Mouse (Mus musculus) stomach, embryonic 15.5 days (tissue): Measurements from ENCODE around the gene Cdca7. TPM values are rescaled to one million over a fixed set of nuclear protein-coding genes. Genes with fewer than 3 reads are reported as not detected.
A peak's percentile ranks its signal among the peaks of the same experiment; 100 is the strongest.

ENCODE experiments used
- ATAC-seq: fragments of 200-750 bp; cut with Nextera tagmentation; 2 replicates; pipeline ENCODE4 v1.8.0; 2017; ENCODE audit warnings: low read depth, moderate number of reproducible peaks, moderate TSS enrichment; ENCODE audit not compliant: insufficient read depth, low FRiP score
- H3K27ac ChIP-seq: fragments of 300-500 bp; sonication (generic); 2 replicates; pipeline ENCODE4 v1.5.1; 2015; ENCODE audit warnings: mild to moderate bottlenecking, inconsistent platforms
- H3K27me3 ChIP-seq: fragments of 300-500 bp; sonication (generic); replicated peaks from 2 replicates; pipeline ENCODE4 v1.6.1; 2015; ENCODE audit warnings: inconsistent platforms
- H3K36me3 ChIP-seq: fragments of 300-500 bp; sonication (generic); 2 replicates; pipeline ENCODE4 v1.6.1; 2015; ENCODE audit warnings: inconsistent platforms
- H3K4me1 ChIP-seq: fragments of 300-500 bp; sonication (generic); 2 replicates; pipeline ENCODE4 v1.6.1; 2015; ENCODE audit warnings: inconsistent platforms
- H3K4me2 ChIP-seq: fragments of 300-500 bp; sonication (generic); 2 replicates; pipeline ENCODE4 v1.6.1; 2015; ENCODE audit warnings: mild to moderate bottlenecking, inconsistent platforms
- H3K4me3 ChIP-seq: fragments of 300-500 bp; sonication (generic); replicated peaks from 2 replicates; pipeline ENCODE4 v1.5.1; 2015; ENCODE audit warnings: inconsistent platforms
- H3K9ac ChIP-seq: fragments of 300-500 bp; sonication (generic); 2 replicates; pipeline ENCODE4 v1.6.1; 2015; ENCODE audit warnings: inconsistent platforms
- H3K9me3 ChIP-seq: fragments of 300-500 bp; sonication (generic); 2 replicates; pipeline ENCODE4 v1.6.1; 2016; ENCODE audit warnings: inconsistent platforms
- WGBS: fragments of 180-500 bp; shearing (Covaris S2); methylation state at CpG from one replicate; pipeline ENCODE4 v1.1.7; 2015; 5-methylcytosine and 5-hydroxymethylcytosine counted together
- polyA plus RNA-seq: library from polyadenylated mRNA; unstranded; fragments of >200 nt; fragmentation: Nextera tagmentation; extraction: Ambion mirVana; gene quantifications from 2 replicates; pipeline ENCODE4 v1.2.1, GENCODE M21; 2015

Cdca7 gene
- polyA plus RNA-seq, 1 experiment from 2014 or later = 122 TPM

DNA sequence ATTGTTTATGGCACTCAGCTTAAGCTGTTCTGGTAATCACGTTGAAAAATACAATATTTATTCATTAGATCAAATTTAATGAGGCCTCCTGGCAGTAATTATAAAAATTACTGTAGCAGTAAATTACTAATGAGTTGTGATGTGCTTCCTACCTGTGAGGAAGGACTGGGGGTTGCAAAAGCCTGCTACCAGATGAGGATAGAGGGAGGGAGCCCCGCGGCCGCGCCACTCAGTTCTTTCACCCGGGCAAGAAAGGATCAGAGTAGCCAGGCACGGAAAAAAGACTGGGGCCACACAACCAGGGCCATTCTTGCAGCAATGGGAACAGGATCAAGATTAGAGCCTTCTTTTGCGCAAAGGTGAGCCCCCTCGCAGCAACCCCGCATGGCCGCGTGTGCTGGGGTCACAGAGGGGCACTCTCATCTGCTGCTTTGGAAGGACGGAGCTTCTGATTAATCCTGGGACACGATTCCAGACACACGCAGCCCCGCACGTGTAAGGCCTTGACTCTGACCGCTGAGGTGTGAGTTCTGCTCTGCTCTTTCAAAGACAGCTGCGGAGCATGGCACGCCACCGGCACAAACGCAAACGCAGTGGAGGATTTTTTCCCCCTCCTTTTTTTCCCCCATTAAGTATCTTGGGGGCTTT, 23.2 kb downstream of the Cdca7 start:
- ATAC-seq = no peak
- no peak overlapping the region for H3K4me3 ChIP-seq
- WGBS = 16% methylated on average over 23 of the region's 23 CpGs

DNA sequence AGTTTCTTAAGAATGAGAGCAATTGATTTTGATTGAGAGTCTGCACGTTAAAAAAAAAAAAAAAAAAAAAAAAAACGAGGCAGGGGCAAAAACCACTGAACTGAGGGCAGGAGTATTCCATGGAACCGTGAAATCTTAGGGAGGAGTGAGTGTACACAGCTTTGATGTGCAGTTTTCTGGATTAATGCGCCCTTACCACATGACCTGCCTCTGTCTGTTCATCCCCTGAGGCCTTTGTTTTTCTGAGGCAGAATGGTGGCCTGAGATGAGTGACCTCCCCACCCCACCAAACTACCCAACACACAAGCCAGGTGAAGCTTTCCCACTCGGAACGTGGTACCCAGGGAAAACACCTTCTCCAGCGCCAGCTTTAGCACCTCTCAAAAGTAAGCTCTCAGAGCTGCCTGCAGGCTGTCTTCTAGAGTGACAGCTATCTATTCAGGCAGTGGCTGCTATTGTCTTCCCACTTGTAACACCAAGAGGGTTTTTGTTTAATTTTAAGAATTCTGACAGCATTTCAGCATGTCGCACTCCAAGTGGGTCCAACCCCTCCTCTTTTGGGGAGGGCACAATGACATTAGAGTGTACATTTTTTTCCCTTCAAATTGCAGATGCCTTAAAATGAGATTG, 23.9 kb downstream of the Cdca7 start:
- no peak overlapping the region for H3K4me2 ChIP-seq
- no peak overlapping the region for H3K4me3 ChIP-seq
- WGBS = 38% methylated on average over 8 of the region's 8 CpGs
- no peak for ATAC-seq
- H3K36me3 ChIP-seq = no peaks in the 10 kb centered on the region
- peaks cover 5% of the 10 kb centered on the region; the same call in 1 of the 2 replicates for H3K4me1 ChIP-seq
- H3K9me3 ChIP-seq = no peaks in the 10 kb centered on the region
- H3K27me3 ChIP-seq = no peaks in the 10 kb centered on the region
- H3K27ac ChIP-seq = no peak overlapping the region
- no peak overlapping the region for H3K9ac ChIP-seq

More for the DNA sequence above, 23.2 kb downstream of the Cdca7 start:
- Histone ChIP-seq H3K4me1 (peaks cover 5% of the 10 kb centered on the region; the same call in 1 of the 2 replicates), H3K9ac (no peak overlapping the region), H3K9me3 (no peaks in the 10 kb centered on the region), H3K27ac (no peak overlapping the region), H3K36me3 (no peaks in the 10 kb centered on the region), H3K4me2 (peak overlapping the region; percentile 32), H3K27me3 (no peaks in the 10 kb centered on the region)

DNA sequence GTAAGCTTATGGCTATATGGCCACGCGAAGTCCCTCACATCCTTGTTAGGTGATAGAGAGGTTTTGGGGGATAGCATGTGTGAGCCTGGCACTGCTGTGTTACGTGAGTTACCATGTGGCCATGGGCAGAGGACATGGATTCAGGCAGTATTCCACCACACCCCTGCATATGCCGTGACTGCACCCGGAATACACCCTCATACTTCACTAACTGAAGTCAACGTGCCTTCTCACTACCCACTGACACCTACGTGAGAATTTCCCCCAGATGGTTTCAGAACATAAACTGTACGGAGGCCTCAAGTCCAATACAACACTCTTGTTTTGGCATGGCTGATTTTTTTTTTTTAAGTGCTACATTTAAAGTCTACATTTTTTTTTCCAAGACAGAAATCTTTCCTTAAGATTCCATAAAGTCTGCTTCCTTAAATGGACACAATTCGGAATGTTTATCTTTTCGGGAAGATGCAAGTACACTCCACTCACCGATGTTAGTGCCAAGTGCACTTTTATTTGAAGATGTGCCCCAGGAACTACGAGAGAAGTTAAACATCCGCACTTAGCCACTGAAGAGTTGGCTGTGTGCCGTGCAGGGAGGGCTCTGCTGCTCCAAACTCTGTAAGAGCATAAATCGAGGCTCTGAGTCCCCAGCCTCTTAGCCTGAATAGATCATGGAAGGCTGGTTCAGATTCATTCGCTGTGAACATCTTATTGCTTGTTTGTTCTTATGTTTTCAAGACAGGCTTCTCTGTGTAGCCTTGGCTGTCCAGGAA, 26.3 kb downstream of the Cdca7 start:
- 53% methylated on average over 16 of the region's 16 CpGs for WGBS
- H3K9me3 ChIP-seq = no peaks in the 10 kb centered on the region
- no peak overlapping the region for H3K9ac ChIP-seq
- H3K4me2 ChIP-seq = no peak overlapping the region
- peak overlapping the region; percentile 78 for H3K27ac ChIP-seq
- H3K27me3 ChIP-seq = no peaks in the 10 kb centered on the region
- H3K4me1 ChIP-seq = peaks cover 5% of the 10 kb centered on the region; the same call in 1 of the 2 replicates
- H3K4me3 ChIP-seq = no peak overlapping the region
- H3K36me3 ChIP-seq = no peaks in the 10 kb centered on the region
- peak; percentile 65; the same call in 1 of the 2 replicates for ATAC-seq

DNA sequence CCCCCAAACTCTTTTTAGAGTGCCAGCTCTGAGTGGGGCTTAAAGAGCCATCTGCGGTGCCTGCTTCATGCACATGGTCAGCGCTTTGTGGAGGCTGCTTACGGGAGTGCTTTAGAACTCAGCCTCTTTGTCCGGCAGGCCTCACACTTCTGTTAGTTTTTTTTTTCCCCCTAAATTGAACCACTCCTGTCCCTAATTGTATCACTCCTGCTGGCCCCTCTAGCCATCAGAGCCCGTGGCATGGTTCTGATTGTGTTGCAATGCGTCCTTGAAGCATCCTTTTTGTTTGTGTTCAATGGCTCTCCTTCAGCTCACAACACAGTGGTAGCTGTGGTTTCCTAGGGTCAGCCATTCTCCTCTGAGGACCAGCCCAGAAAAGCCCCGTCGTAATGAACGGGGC, 27.7 kb downstream of the Cdca7 start:
- Histone ChIP-seq H3K27me3 (no peaks in the 10 kb centered on the region), H3K9me3 (no peaks in the 10 kb centered on the region), H3K4me1 (peaks cover 5% of the 10 kb centered on the region), H3K27ac (no peak overlapping the region), H3K9ac (no peak overlapping the region), H3K4me3 (no peak overlapping the region), H3K36me3 (no peaks in the 10 kb centered on the region), H3K4me2 (no peak overlapping the region)
- no peak for ATAC-seq
- WGBS = 70% methylated on average over 9 of the region's 9 CpGs

DNA sequence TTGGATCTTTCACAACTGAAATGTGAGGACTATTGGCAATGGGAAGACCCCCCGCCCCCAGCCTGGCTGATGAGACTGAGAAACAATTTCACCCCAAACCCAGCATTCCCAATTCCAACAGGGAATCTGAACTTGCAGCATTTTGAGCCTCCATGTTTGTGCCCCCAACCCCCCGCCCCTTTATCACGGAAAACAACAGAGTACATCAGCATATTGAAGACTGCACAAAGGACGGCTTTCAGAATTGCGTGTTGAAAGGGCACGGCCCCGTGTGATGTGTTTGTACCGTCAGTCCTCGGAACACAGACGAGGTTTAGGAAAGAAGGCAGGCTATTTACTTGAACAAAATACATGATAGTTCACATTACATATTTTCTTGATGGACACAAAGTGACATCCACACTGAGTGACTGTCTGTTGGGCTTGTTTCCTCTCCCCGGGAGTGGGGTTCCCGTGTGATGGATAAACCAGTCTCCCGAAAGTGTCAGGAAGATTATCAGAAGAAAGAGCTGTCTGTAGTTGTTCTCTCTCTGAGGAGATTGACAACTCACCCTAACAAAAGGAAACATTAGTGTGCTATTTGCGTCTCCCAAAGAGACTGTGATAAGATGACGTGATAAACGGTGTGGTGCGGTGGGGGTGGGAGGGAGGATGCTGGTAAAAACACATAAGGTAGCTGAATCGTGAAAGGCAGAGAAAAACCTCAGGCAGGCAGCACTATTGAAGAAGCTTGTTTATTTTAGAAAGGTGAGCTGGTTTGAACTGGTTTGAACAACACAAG, 32.1 kb downstream of the Cdca7 start:
- H3K36me3 ChIP-seq = no peaks in the 10 kb centered on the region
- no peak for ATAC-seq
- no peak overlapping the region for H3K4me2 ChIP-seq
- H3K27ac ChIP-seq = no peak overlapping the region
- no peak overlapping the region for H3K9ac ChIP-seq
- H3K4me1 ChIP-seq = no peaks in the 10 kb centered on the region; the same call in 1 of the 2 replicates
- WGBS = 32% methylated on average over 18 of the region's 18 CpGs
- no peaks in the 10 kb centered on the region for H3K9me3 ChIP-seq
- no peak overlapping the region for H3K4me3 ChIP-seq
- no peaks in the 10 kb centered on the region for H3K27me3 ChIP-seq

DNA sequence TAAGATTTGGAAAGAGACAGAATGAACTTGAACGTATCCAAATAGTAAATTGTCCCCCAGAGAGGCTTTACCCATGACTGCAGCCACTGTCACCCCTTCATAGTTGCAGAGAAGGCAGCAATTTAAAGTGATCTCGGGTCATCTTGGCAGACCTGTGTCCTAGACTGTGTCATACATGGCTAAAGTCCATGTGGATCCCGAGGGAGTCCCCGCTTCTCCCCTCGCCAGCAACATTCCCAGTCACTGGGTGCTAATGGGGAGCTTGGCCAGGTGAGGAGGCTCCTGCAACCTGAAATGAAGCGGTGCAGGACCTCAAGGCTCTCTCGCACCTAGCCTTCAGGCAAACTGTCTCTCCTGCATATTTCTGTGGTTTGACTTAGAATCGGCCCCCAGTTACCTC, 32.9 kb downstream of the Cdca7 start:
- Histone ChIP-seq H3K4me2 (no peak overlapping the region), H3K36me3 (no peaks in the 10 kb centered on the region), H3K4me3 (no peak overlapping the region), H3K4me1 (no peaks in the 10 kb centered on the region; the same call in 1 of the 2 replicates), H3K9ac (no peak overlapping the region), H3K9me3 (no peaks in the 10 kb centered on the region), H3K27me3 (no peaks in the 10 kb centered on the region), H3K27ac (no peak overlapping the region)
- no peak for ATAC-seq
- 82% methylated on average over 8 of the region's 8 CpGs for WGBS

- ATAC-seq = no peak
- Histone ChIP-seq H3K4me3 (no peak overlapping the region), H3K4me2 (no peak overlapping the region), H3K36me3 (no peaks in the 10 kb centered on the region), H3K4me1 (no peaks in the 10 kb centered on the region), H3K27me3 (0 out of 2 replicates have a peak, but pooled peaks cover 4% of the 10 kb centered on the region), H3K27ac (no peak overlapping the region), H3K9ac (no peak overlapping the region), H3K9me3 (no peaks in the 10 kb centered on the region)
- 63% methylated on average over 7 of the region's 7 CpGs for WGBS
Measured at GRCm38 (mm10) chr2:72515526-72515925, 39.6 kb downstream of the Cdca7 start.

DNA sequence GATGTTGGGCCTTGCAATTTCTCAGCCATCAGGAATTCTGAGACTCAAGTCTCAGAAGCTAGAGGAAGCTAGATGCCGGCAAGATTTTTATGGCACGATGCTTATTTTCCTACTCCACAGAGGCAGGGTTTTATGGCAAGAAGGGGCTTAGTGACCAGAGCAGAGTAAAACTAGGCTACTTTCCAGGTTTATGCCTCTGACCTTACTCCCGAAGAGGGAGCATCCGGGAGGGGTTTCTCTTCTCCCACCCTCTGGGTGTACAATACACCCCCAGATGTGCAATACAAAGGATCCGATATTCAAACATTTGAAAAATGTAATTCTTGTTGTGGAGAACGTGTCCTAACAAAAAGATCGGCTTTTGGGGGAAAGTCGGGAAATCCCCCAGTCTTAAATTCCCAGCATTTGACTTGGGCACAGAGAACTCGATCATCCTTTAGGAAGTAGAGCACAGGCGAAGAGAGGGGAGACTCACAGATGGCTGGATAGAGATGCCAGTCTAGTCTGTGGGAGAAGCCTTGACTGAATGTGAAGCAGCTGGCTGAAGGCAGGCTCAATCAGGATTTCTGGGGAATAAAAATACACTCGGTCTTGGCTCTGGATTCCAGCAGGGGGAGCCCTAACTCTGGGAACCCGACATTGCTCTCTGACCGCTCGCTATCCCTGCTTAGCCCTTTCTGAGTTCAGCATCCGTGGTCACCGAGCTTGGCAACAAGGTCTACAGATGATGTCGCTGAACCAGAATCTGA, 40.2 kb downstream of the Cdca7 start:
- WGBS = 19% methylated on average over 17 of the region's 17 CpGs
- Histone ChIP-seq H3K27me3 (0 out of 2 replicates have a peak, but pooled peaks cover 4% of the 10 kb centered on the region), H3K4me3 (no peak overlapping the region), H3K4me2 (peak overlapping the region; percentile 36), H3K36me3 (no peaks in the 10 kb centered on the region), H3K9me3 (no peaks in the 10 kb centered on the region), H3K9ac (no peak overlapping the region), H3K27ac (no peak overlapping the region), H3K4me1 (no peaks in the 10 kb centered on the region)
- ATAC-seq = no peak

GRCm38 (mm10) chr2:72516720-72517089, 40.7 kb downstream of the Cdca7 start:
- Histone ChIP-seq H3K27ac (no peak overlapping the region), H3K4me1 (no peaks in the 10 kb centered on the region), H3K9me3 (no peaks in the 10 kb centered on the region), H3K27me3 (0 out of 2 replicates have a peak, but pooled peaks cover 4% of the 10 kb centered on the region), H3K9ac (no peak overlapping the region), H3K36me3 (no peaks in the 10 kb centered on the region), H3K4me3 (no peak overlapping the region), H3K4me2 (peak overlapping the region; percentile 36)
- WGBS = 28% methylated on average over 8 of the region's 8 CpGs
- ATAC-seq = no peak

DNA sequence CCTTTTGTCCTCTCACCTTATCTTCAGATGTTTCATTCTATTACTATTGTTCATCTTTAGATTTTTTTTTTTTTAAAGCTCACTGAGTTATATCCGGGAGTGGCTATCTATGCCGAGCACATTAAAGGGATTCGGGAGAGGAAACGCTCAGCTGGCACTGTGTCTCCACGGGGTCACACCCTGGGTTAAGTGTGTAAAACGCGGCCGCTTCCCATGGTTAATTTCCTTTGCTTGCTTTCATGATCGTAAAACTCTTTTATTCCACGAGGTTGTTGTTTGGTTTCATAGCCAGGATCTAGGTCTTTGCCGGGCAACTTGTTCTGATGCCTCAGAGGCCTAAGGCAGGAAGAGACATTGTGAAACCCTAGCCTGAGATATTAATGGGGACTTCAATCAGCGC, 48.1 kb downstream of the Cdca7 start:
- no peak overlapping the region for H3K27ac ChIP-seq
- H3K4me1 ChIP-seq = no peaks in the 10 kb centered on the region
- 68% methylated on average over 12 of the region's 12 CpGs for WGBS
- no peak for ATAC-seq
- no peak overlapping the region for H3K4me2 ChIP-seq
- H3K27me3 ChIP-seq = no peaks in the 10 kb centered on the region
- H3K36me3 ChIP-seq = no peaks in the 10 kb centered on the region
- H3K9me3 ChIP-seq = no peaks in the 10 kb centered on the region
- no peak overlapping the region for H3K9ac ChIP-seq
- no peak overlapping the region for H3K4me3 ChIP-seq

DNA sequence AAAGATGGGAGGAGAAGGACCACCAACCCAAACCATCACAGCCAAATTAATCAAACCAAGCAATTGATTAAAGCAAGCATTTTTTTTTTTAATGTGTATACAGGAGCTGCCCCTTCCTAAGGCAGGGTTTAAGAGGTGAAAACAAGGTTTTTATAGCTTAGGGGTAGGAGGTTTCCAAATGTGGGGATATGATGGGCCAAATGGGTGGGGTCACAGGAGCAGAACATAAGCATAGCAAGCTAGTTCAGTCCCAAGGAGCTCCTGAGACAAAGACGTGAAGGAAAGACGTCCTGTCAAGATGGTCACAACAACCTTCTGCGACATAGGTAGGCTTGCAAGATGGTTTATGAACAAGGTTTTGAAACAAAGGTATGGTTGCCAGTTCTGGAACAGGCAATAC, 49.6 kb downstream of the Cdca7 start:
- H3K4me2 ChIP-seq = no peak overlapping the region
- no peaks in the 10 kb centered on the region for H3K9me3 ChIP-seq
- no peak overlapping the region for H3K4me3 ChIP-seq
- WGBS = 86% methylated on average over 3 of the region's 3 CpGs
- no peak overlapping the region for H3K9ac ChIP-seq
- no peak for ATAC-seq
- H3K36me3 ChIP-seq = no peaks in the 10 kb centered on the region
- H3K4me1 ChIP-seq = peaks cover 4% of the 10 kb centered on the region; the same call in 1 of the 2 replicates
- H3K27ac ChIP-seq = no peak overlapping the region
- no peaks in the 10 kb centered on the region for H3K27me3 ChIP-seq
